In the genomic region with DNA sequence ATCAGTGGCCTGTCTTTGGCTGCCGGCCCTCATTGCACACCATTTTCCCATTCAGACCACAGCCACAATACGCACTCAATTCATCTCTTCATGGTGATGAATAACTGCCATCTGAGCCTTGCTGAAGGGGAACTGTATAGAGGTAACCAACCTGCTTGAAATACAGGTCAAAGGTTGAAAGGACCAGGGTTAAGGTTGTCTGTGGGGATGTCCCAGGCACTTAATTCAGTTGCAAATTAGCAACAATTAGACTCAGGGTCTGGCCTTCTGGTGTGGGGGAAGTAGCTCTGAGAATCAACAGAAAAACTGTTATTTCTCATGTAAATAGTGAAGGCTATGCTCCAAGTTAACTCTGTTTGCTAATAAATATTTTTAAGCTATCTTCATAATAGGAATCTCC, we compare ENCODE assay signal across 25 mouse cellular contexts.
A peak's percentile ranks its signal among the peaks of the same experiment; 100 is the strongest.
DNase-seq lines count a peak whose midpoint lies in the region; ATAC-seq lines count a peak whose summit lies in the region.
"Had no signal": no experiment of that assay in that cellular context is flagged by ENCODE, and none has a peak within 500 bp of the region (broad histone marks: within the 10 kb centered on the region; RNA-seq: fewer than 3 reads in every experiment).

No protein-coding gene starts in this region.

- no peaks in the 10 kb centered on the region for H3K36me3 ChIP-seq in liver, embryonic 12.5 days
- H3K36me3 ChIP-seq: embryonic facial prominence, embryonic 13.5 days; embryonic facial prominence, embryonic 15.5 days; forebrain, embryonic 10.5 days; forebrain, embryonic 12.5 days; G1E had no signal

- WGBS in liver, embryonic 12.5 days (ENCODE audit: insufficient replicate concordance), result 63% methylated on average over 2 of the region's 2 CpGs

- H3K9ac ChIP-seq in liver, embryonic 12.5 days, result no peak overlapping the region
- H3K9ac ChIP-seq: embryonic facial prominence, embryonic 13.5 days; embryonic facial prominence, embryonic 15.5 days; forebrain, embryonic 12.5 days had no signal

- H3K27ac ChIP-seq in liver, embryonic 12.5 days, result no peak overlapping the region
- H3K27ac ChIP-seq: embryonic facial prominence, embryonic 13.5 days; embryonic facial prominence, embryonic 15.5 days; forebrain, embryonic 10.5 days; forebrain, embryonic 12.5 days had no signal

- no peaks in the 10 kb centered on the region for H3K27me3 ChIP-seq in liver, embryonic 12.5 days (replicated peaks)
- H3K27me3 ChIP-seq: embryonic facial prominence, embryonic 13.5 days; embryonic facial prominence, embryonic 15.5 days; forebrain, embryonic 12.5 days; Patski had no signal

- no peaks in the 10 kb centered on the region for H3K4me1 ChIP-seq in liver, embryonic 12.5 days
- H3K4me1 ChIP-seq: embryonic facial prominence, embryonic 13.5 days; embryonic facial prominence, embryonic 15.5 days; forebrain, embryonic 10.5 days; forebrain, embryonic 12.5 days had no signal

- DNase-seq in ES-CJ7 (ENCODE audit: low read depth, low spot score) (peak; percentile 81), R1 (ENCODE audit: low read depth, low spot score) (peak; percentile 87), adipocyte (ENCODE audit: low spot score) (no peak)
- DNase-seq in yolk sac, embryonic 10.5 days (ENCODE audit: low spot score), result no peak
- DNase-seq: adrenal gland, adult 2 months; adrenal gland, postnatal 10 days; adrenal gland, postnatal 25 days; cerebellum, adult 11 months; cerebellum, adult 18-20 months; cerebellum, adult 8-10 months; cerebellum, adult 9-11 months; cerebellum, postnatal 14 days; cerebellum, postnatal 36 days; embryo, embryonic 11 days had no signal

- ATAC-seq in liver, embryonic 12.5 days, result no peak
- ATAC-seq: activated CD4-positive, CD25-positive, alpha-beta regulatory T cell, adult 4 months; forebrain, embryonic 14.5 days; forebrain, embryonic 16.5 days; Patski had no signal

- H3K4me3 ChIP-seq in liver, embryonic 12.5 days, result no peak overlapping the region
- H3K4me3 ChIP-seq: embryonic facial prominence, embryonic 13.5 days; embryonic facial prominence, embryonic 15.5 days; erythroblast, embryonic 14.5 days; forebrain, embryonic 10.5 days; forebrain, embryonic 12.5 days had no signal

- no peaks in the 10 kb centered on the region for H3K9me3 ChIP-seq in liver, embryonic 12.5 days (replicated peaks)
- H3K9me3 ChIP-seq: embryonic facial prominence, embryonic 13.5 days; embryonic facial prominence, embryonic 15.5 days; forebrain, embryonic 10.5 days; forebrain, embryonic 12.5 days; G1E had no signal

- no peak overlapping the region for H3K4me2 ChIP-seq in liver, embryonic 12.5 days
- H3K4me2 ChIP-seq: embryonic facial prominence, embryonic 13.5 days; embryonic facial prominence, embryonic 15.5 days; forebrain, embryonic 12.5 days had no signal

Comparison
In these comparisons a context has a peak if more than half of its experiments do, and no peak if none do; other contexts are left out.
1. DNase-seq: peak in ES-CJ7 (single experiment) and R1 (single experiment); none in adipocyte (single experiment) and yolk sac, embryonic 10.5 days (single experiment).